Mouse (Mus musculus) lung, adult 2 months (tissue): ENCODE measurements around the gene Pax5.

Experiments
- CTCF ChIP-seq: fragments of 200-500 bp; IDR thresholded peaks from 2 replicates; pipeline ENCODE4 v1.5.1; 2011; ENCODE audit warnings: mild to moderate bottlenecking, low read length, control low read depth; ENCODE audit not compliant: insufficient read depth
- POLR2A ChIP-seq: fragments of 200-500 bp; IDR thresholded peaks from 2 replicates; pipeline ENCODE4 v1.6.1; 2011; ENCODE audit warnings: low read depth, mild to moderate bottlenecking, control low read depth, low read length, borderline replicate concordance; ENCODE audit errors: extremely low read depth

DNA sequence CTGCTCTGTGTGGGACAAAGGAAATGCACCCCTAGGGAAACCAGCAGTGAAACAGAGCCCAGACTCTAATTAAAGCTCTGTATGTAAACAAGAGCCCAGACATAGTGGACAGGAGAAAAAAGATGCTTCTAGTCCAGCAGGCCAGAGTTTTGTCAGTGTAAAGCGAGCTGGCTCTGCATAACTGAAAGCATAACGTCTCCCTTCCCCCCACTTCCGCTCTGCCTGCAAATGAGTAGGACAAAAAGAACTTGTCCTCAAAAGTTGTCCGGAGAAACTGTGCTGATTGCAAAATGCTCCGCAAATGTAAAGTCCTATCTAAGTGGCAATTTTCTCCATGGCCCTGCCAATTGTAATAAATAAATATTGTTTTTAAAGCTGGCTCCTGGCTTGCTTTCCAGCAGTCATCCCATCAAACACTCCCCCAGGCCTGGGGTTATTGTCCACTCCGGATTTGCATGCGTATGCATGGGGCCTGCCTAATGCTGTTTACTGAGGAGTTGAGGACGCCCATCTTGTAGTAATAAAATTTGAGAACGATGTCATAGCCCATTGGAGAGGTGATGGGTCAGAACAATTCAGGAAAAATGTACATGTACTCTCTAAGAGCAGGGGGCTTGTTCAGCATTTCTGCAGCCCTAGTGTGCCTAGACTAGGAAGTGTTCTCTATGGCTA lies 208.0 kb downstream of the Pax5 start:
- TF ChIP-seq POLR2A, result no peak
- no peak for TF ChIP-seq CTCF
